Mouse (Mus musculus) left cerebral cortex, adult 8-10 months (tissue): ENCODE results near the gene Olfr1246. TPM values are rescaled to one million over a fixed set of nuclear protein-coding genes. Genes with fewer than 3 reads are reported as not detected.
"Not testable (repeated sequence)": the region's sequence is repeated elsewhere in the genome, so short reads cannot be mapped to it uniquely, and the experiment has no call there.

Source experiments
- DNase-seq, 2 experiments: peaks; one replicate each; pipeline ENCODE4 v3.0.0; 2022; ENCODE audit warnings: low spot score in 2 of 2
- total RNA-seq, 4 experiments: library from RNA; stranded (reverse); gene quantifications; 2 replicates each; pipeline ENCODE4 v1.2.4; 2022

Gene Olfr1246
- total RNA-seq: not detected

- no peak for DNase-seq
Measured at GRCm38 (mm10) chr2:89593057-89593456, at the start of gene Olfr1246. Gene Olfr1246 (minus strand): TSS chr2:89593157.

GRCm38 (mm10) chr2:89634883-89635282 is 41.9 kb upstream of the Olfr1246 start, which contains the start of gene Olfr1249:
Gene Olfr1249 (minus strand): TSS chr2:89634983.
- DNase-seq: no peak

- DNase-seq: not testable (repeated sequence)
Measured at GRCm38 (mm10) chr2:89618145-89618544, 25.2 kb upstream of the Olfr1246 start, which contains the start of gene Olfr1248. Gene Olfr1248 (minus strand): TSS chr2:89618245.

- DNase-seq: no peak
Measured at GRCm38 (mm10) chr2:89614030-89614429, 21.1 kb upstream of the Olfr1246 start, which contains the start of gene Olfr1247. Gene Olfr1247 (minus strand): TSS chr2:89614130.

GRCm38 (mm10) chr2:89578347-89578746 is 14.6 kb downstream of the Olfr1246 start, which contains the start of gene Olfr1245:
Gene Olfr1245 (minus strand): TSS chr2:89578447.
- no peak for DNase-seq

GRCm38 (mm10) chr2:89562706-89563105 is 30.3 kb downstream of the Olfr1246 start:
- not testable (repeated sequence) for DNase-seq

GRCm38 (mm10) chr2:89544516-89544915 is 48.4 kb downstream of the Olfr1246 start:
- DNase-seq: no peak

- peak in 1 of 2 experiments; percentile 52 for DNase-seq
Measured at GRCm38 (mm10) chr2:89539923-89540322, 53.0 kb downstream of the Olfr1246 start.

Other genes starting within 250 kb of the Olfr1246 start
- not detected for gene Olfr1234, start 228.3 kb downstream of the Olfr1246 start, total RNA-seq
- gene Olfr1238, start 183.5 kb downstream of the Olfr1246 start, total RNA-seq: not detected
- gene Olfr1239, start 172.8 kb downstream of the Olfr1246 start, total RNA-seq: not detected
- gene Olfr1240, start 150.2 kb downstream of the Olfr1246 start, total RNA-seq: not detected
- not detected for gene Olfr1241, start 106.0 kb downstream of the Olfr1246 start, total RNA-seq
- gene Olfr1242, start 94.8 kb downstream of the Olfr1246 start, total RNA-seq: not detected
- gene Olfr1243, start 61.7 kb downstream of the Olfr1246 start, total RNA-seq: not detected
- not detected for gene Olfr1245, start 14.7 kb downstream of the Olfr1246 start, total RNA-seq
- gene Olfr1247, start 21.0 kb upstream of the Olfr1246 start, total RNA-seq: under 1 TPM; 0.07 to 0.23 (median 0.11) TPM
- not detected for gene Olfr1248, start 25.1 kb upstream of the Olfr1246 start, total RNA-seq
- gene Olfr1249, start 41.8 kb upstream of the Olfr1246 start, total RNA-seq: not detected
- gene Olfr1250, start 68.3 kb upstream of the Olfr1246 start, total RNA-seq: under 1 TPM in 1 of 4 experiments, not detected in 3; 0.11 TPM
- not detected for gene Olfr1251, start 78.8 kb upstream of the Olfr1246 start, total RNA-seq
- gene Olfr1252, start 131.9 kb upstream of the Olfr1246 start, total RNA-seq: not detected
- gene Olfr1253, start 163.9 kb upstream of the Olfr1246 start, total RNA-seq: not detected
- gene Olfr1254, start 200.5 kb upstream of the Olfr1246 start, total RNA-seq: not detected
- not detected for gene Olfr1255, start 218.9 kb upstream of the Olfr1246 start, total RNA-seq
- not detected for gene Olfr1256, start 248.4 kb upstream of the Olfr1246 start, total RNA-seq